In genomic region chr16:18836073-18836467, GRCm38 (mm10) we compare ENCODE assay signal across 7 mouse cellular contexts. TPM values are rescaled to one million over a fixed set of nuclear protein-coding genes. Genes with fewer than 3 reads are reported as not detected.
A peak's percentile ranks its signal among the peaks of the same experiment; 100 is the strongest.
DNase-seq lines count a peak whose midpoint lies in the region; ATAC-seq and TF ChIP-seq lines count a peak whose summit lies in the region.

No protein-coding gene starts in this region.

- no peak for DNase-seq in left cerebral cortex, adult 2 months (ENCODE audit: extremely low spot score in 1 of 2, low spot score in 2 of 2)
- DNase-seq in left cerebral cortex, postnatal 4 days = no peak
- no peak for DNase-seq in thymus, postnatal 10 days (ENCODE audit: low spot score in 2 of 2)
- no peak for DNase-seq in retina, embryonic 14.5 days (ENCODE audit: low spot score)

- H3K36me3 ChIP-seq in embryonic facial prominence, embryonic 15.5 days = peaks cover 48% of the 10 kb centered on the region
- peaks cover 41% of the 10 kb centered on the region for H3K36me3 ChIP-seq in intestine, postnatal 0 days (ENCODE audit: control insufficient read depth, insufficient read depth)
- H3K36me3 ChIP-seq in neural tube, embryonic 13.5 days = peaks cover 54% of the 10 kb centered on the region

- no peak overlapping the region; the same call in 1 of the 2 replicates for H3K27ac ChIP-seq in left cerebral cortex, adult 2 months
- peak overlapping the region; percentile 44; the same call in 1 of the 2 replicates for H3K27ac ChIP-seq in embryonic facial prominence, embryonic 15.5 days (replicated peaks)
- H3K27ac ChIP-seq in intestine, postnatal 0 days (ENCODE audit: low read depth, low read length) = peak overlapping the region; percentile 89; the same call in 1 of the 2 replicates
- no peak overlapping the region for H3K27ac ChIP-seq in neural tube, embryonic 13.5 days (replicated peaks)

- no peaks in the 10 kb centered on the region for H3K9me3 ChIP-seq in embryonic facial prominence, embryonic 15.5 days (replicated peaks)
- no peaks in the 10 kb centered on the region for H3K9me3 ChIP-seq in intestine, postnatal 0 days (ENCODE audit: control insufficient read depth)
- H3K9me3 ChIP-seq in neural tube, embryonic 13.5 days = no peaks in the 10 kb centered on the region

- H3K9ac ChIP-seq in embryonic facial prominence, embryonic 15.5 days = no peak overlapping the region
- peak overlapping the region; percentile 79; the same call in 1 of the 2 replicates for H3K9ac ChIP-seq in intestine, postnatal 0 days (ENCODE audit: low read depth, low read length)
- no peak overlapping the region for H3K9ac ChIP-seq in neural tube, embryonic 13.5 days

- H3K4me3 ChIP-seq in left cerebral cortex, adult 2 months = peak overlapping the region; percentile 58
- H3K4me3 ChIP-seq in embryonic facial prominence, embryonic 15.5 days (replicated peaks) = peak overlapping the region; percentile 95
- H3K4me3 ChIP-seq in intestine, postnatal 0 days (ENCODE audit: low read depth, low read length) = peak overlapping the region; percentile 90
- peak overlapping the region; percentile 80 for H3K4me3 ChIP-seq in neural tube, embryonic 13.5 days

- 22% methylated on average over 3 of the region's 3 CpGs for WGBS in embryonic facial prominence, embryonic 15.5 days
- 18% methylated on average over 3 of the region's 3 CpGs for WGBS in intestine, postnatal 0 days
- WGBS in neural tube, embryonic 13.5 days = 33% methylated on average over 3 of the region's 3 CpGs

- peak overlapping the region; percentile 53 for H3K4me2 ChIP-seq in embryonic facial prominence, embryonic 15.5 days (replicated peaks)
- H3K4me2 ChIP-seq in intestine, postnatal 0 days (replicated peaks; ENCODE audit: low read depth) = peak overlapping the region; percentile 83
- H3K4me2 ChIP-seq in neural tube, embryonic 13.5 days = peak overlapping the region; percentile 72

- no peak for TF ChIP-seq CTCF in left cerebral cortex, adult 2 months (IDR thresholded peaks at IDR 0.05)
- no peak for TF ChIP-seq CTCF in intestine, postnatal 0 days (IDR thresholded peaks at IDR 0.05; ENCODE audit: low read depth)

- intact Hi-C loops in left cerebral cortex, adult 2 months (cut with DNase I) = no loop called here
- intact Hi-C loops in left cerebral cortex, postnatal 4 days (cut with DNase I) = no loop called here

- H3K27me3 ChIP-seq in embryonic facial prominence, embryonic 15.5 days = no peaks in the 10 kb centered on the region
- H3K27me3 ChIP-seq in intestine, postnatal 0 days (replicated peaks; ENCODE audit: control insufficient read depth, insufficient read depth, low read length) = no peaks in the 10 kb centered on the region
- no peaks in the 10 kb centered on the region for H3K27me3 ChIP-seq in neural tube, embryonic 13.5 days

- H3K4me1 ChIP-seq in embryonic facial prominence, embryonic 15.5 days = 0 out of 2 replicates have a peak, but pooled peaks cover 4% of the 10 kb centered on the region
- H3K4me1 ChIP-seq in intestine, postnatal 0 days (replicated peaks; ENCODE audit: control insufficient read depth, insufficient read depth, low read length) = no peaks in the 10 kb centered on the region
- peaks cover 12% of the 10 kb centered on the region for H3K4me1 ChIP-seq in neural tube, embryonic 13.5 days (replicated peaks)

- no peak for ATAC-seq in embryonic facial prominence, embryonic 15.5 days (ENCODE audit: insufficient number of reproducible peaks, low FRiP score, low TSS enrichment, low read depth)
- ATAC-seq in intestine, postnatal 0 days = peak; percentile 53
- peak; percentile 41 for ATAC-seq in neural tube, embryonic 13.5 days (ENCODE audit: low read depth)

RNA-seq across cellular contexts. Expression of gene 2510002D24Rik, which starts 0.3 kb away (rescaled TPM):
- 10 to 100 TPM; 24.7 to 28.3 TPM for total RNA-seq in left cerebral cortex, adult 2 months (2021)
- 10 to 100 TPM; 20.2 to 21.9 TPM for total RNA-seq in left cerebral cortex, postnatal 4 days (2021)
- 46.5 and 50.6 TPM in 2 replicates for polyA plus RNA-seq in embryonic facial prominence, embryonic 15.5 days (2015; fragmentation: Nextera tagmentation; extraction: Ambion mirVana)
- polyA plus RNA-seq in intestine, postnatal 0 days (2015; fragmentation: Nextera tagmentation; extraction: Ambion mirVana) = 18.3 and 25.8 TPM in 2 replicates
- polyA plus RNA-seq in neural tube, embryonic 13.5 days (2015; fragmentation: Nextera tagmentation; extraction: Ambion mirVana) = 32.0 and 37.9 TPM in 2 replicates

RNA-seq across cellular contexts. Expression of gene Gm28539, which starts 0.3 kb away (rescaled TPM):
- 10 to 100 TPM; 11.4 to 18.9 TPM for total RNA-seq in left cerebral cortex, adult 2 months (2021)
- 10 to 100 TPM in 1 of 2 experiments, 1 to 10 TPM in 1; 8.9 to 14.3 TPM for total RNA-seq in left cerebral cortex, postnatal 4 days (2021)
- polyA plus RNA-seq in embryonic facial prominence, embryonic 15.5 days (2015; fragmentation: Nextera tagmentation; extraction: Ambion mirVana) = not detected in 2 replicates
- polyA plus RNA-seq in intestine, postnatal 0 days (2015; fragmentation: Nextera tagmentation; extraction: Ambion mirVana) = not detected in 2 replicates
- not detected in 2 replicates for polyA plus RNA-seq in neural tube, embryonic 13.5 days (2015; fragmentation: Nextera tagmentation; extraction: Ambion mirVana)

RNA-seq across cellular contexts. Expression of gene Cdc45, which starts 24.3 kb away (rescaled TPM):
- total RNA-seq in left cerebral cortex, adult 2 months (2021) = 1 to 10 TPM; 1.4 to 2.6 TPM
- total RNA-seq in left cerebral cortex, postnatal 4 days (2021) = 1 to 10 TPM; 4.9 TPM
- 34.5 and 36.9 TPM in 2 replicates for polyA plus RNA-seq in embryonic facial prominence, embryonic 15.5 days (2015; fragmentation: Nextera tagmentation; extraction: Ambion mirVana)
- polyA plus RNA-seq in intestine, postnatal 0 days (2015; fragmentation: Nextera tagmentation; extraction: Ambion mirVana) = 8.9 and 9.3 TPM in 2 replicates
- 9.6 and 11.0 TPM in 2 replicates for polyA plus RNA-seq in neural tube, embryonic 13.5 days (2015; fragmentation: Nextera tagmentation; extraction: Ambion mirVana)

RNA-seq across cellular contexts. Expression of gene Ufd1, which starts 24.5 kb away (rescaled TPM):
- 10 to 100 TPM; 85.5 to 94.7 TPM for total RNA-seq in left cerebral cortex, adult 2 months (2021)
- 100 to 1,000 TPM in 1 of 2 experiments, 10 to 100 TPM in 1; 95.2 to 107 TPM for total RNA-seq in left cerebral cortex, postnatal 4 days (2021)
- 86.8 and 90.9 TPM in 2 replicates for polyA plus RNA-seq in embryonic facial prominence, embryonic 15.5 days (2015; fragmentation: Nextera tagmentation; extraction: Ambion mirVana)
- 50.1 and 52.3 TPM in 2 replicates for polyA plus RNA-seq in intestine, postnatal 0 days (2015; fragmentation: Nextera tagmentation; extraction: Ambion mirVana)
- 110 and 114 TPM in 2 replicates for polyA plus RNA-seq in neural tube, embryonic 13.5 days (2015; fragmentation: Nextera tagmentation; extraction: Ambion mirVana)

RNA-seq across cellular contexts. Expression of gene Mrpl40, which starts 40.6 kb away (rescaled TPM):
- total RNA-seq in left cerebral cortex, adult 2 months (2021) = 10 to 100 TPM; 34.0 to 34.4 TPM
- 10 to 100 TPM; 42.9 to 45.7 TPM for total RNA-seq in left cerebral cortex, postnatal 4 days (2021)
- 84.3 and 88.7 TPM in 2 replicates for polyA plus RNA-seq in embryonic facial prominence, embryonic 15.5 days (2015; fragmentation: Nextera tagmentation; extraction: Ambion mirVana)
- polyA plus RNA-seq in intestine, postnatal 0 days (2015; fragmentation: Nextera tagmentation; extraction: Ambion mirVana) = 74.1 and 77.8 TPM in 2 replicates
- 79.5 and 80.2 TPM in 2 replicates for polyA plus RNA-seq in neural tube, embryonic 13.5 days (2015; fragmentation: Nextera tagmentation; extraction: Ambion mirVana)

Comparison
In these comparisons a context has a peak if more than half of its experiments do, and no peak if none do; other contexts are left out.
1. H3K27ac ChIP-seq: peak in embryonic facial prominence, embryonic 15.5 days (single experiment) and intestine, postnatal 0 days (single experiment); none in left cerebral cortex, adult 2 months (single experiment) and neural tube, embryonic 13.5 days (single experiment).
2. Peak in every context shown above with its lines, with median percentiles within 50 percentile points of each other: H3K4me3 ChIP-seq and H3K4me2 ChIP-seq.